Mouse (Mus musculus) spleen, postnatal 36 days (tissue): ENCODE results near the gene Gm20867.
"Not testable (repeated sequence)": the region's sequence is repeated elsewhere in the genome, so short reads cannot be mapped to it uniquely, and the experiment has no call there.

Experiments used
- DNase-seq, 2 experiments: peaks; one replicate each; pipeline ENCODE4 v3.0.0; 2022; ENCODE audit warnings: low spot score in 2 of 2, mixed read lengths in 1 of 2

Gm20867 gene

GRCm38 (mm10) chrY:77963104-77963503, at the start of gene Gm20867:
Gm20867 (minus strand) TSS chrY:77963204.
- not testable (repeated sequence) for DNase-seq
